Mouse (Mus musculus): ENCODE data around the gene Abi3. TPM values are rescaled to one million over a fixed set of nuclear protein-coding genes. Genes with fewer than 3 reads are reported as not detected.
"Not testable (repeated sequence)": the region's sequence is repeated elsewhere in the genome, so short reads cannot be mapped to it uniquely, and the experiment has no call there.

Gene Abi3
- polyA plus RNA-seq (2011; ENCODE audit: insufficient read depth, insufficient read length, low read depth, missing spikeins): 1.1 and 1.3 TPM in 2 replicates

DNA sequence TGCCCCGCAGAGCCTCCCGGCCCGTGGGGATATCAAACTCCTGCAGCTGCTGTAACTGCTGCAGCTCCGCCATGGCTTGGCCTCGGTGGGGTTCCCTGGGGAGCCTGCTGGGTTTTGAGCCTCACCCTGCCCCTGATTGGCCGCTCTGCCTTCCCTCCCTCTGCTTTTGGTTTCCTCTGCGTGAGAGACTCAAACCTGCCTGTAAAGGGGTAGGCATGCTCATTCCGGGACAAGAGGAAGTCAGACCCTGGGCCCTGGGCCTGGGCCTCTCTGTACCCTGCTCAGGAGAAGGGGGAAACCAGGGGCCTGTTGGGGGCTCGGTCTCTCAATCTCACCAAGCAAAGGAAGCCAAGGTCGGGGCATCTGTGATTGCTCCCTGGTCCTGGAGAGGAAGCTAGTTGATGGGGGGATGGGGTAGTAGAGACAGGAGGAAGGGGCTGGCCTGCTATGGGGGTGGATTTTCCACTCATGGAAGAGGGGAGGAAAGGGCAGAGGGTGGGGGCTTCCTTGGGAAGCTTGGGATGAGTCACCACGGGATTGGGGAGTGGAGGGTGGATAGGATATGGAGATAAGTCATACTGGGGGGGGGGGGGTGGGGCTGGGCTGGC, at the start of gene Abi3:
Gene Abi3 (minus strand): TSS at position 403 of the 608 bp plus-strand sequence.
- peaks cover 11% of the 10 kb centered on the region for H3K4me1 ChIP-seq (ENCODE audit: control insufficient read depth, insufficient read depth, low read length)
- peak within 1 kb of the TSS; percentile 39; the same call in 1 of the 2 replicates for H3K9ac ChIP-seq (ENCODE audit: low read depth, poor library complexity, severe bottlenecking)
- H3K27ac ChIP-seq (ENCODE audit: insufficient read depth, low read length): peak within 1 kb of the TSS; percentile 10; the same call in 1 of the 2 replicates

DNA sequence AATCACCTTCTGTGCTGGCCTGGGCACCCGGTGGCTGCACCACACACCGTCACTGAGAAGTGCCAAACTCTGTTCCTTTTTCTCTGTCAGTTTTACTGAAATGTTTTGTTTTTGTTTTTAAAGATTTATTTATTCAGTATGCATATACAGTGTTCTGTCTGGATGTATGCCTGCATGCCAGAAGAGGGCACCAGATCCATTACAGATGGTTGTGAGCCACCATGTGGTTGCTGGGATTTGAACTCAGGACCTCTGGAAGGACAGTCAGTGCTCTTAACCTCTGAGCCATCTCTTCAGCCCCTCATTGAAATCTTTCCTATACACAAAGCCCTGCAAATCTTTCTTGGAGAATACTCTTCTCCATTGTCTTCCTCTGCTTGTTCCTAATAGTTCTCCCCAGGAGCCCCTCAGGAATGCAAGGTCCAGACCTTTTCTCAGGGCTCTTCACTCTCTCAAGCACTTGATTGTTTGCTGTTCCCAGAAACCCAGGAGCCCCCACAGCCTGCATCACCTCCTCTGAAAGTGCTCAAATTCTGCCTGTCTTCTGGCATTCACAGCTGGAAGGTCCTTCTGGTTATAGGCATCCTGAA, 48.3 kb upstream of the Abi3 start:
- peaks cover 4% of the 10 kb centered on the region for H3K9me3 ChIP-seq (replicated peaks; ENCODE audit: control insufficient read depth, insufficient read depth, low read length, poor library complexity, severe bottlenecking)
- H3K27ac ChIP-seq (ENCODE audit: insufficient read depth, low read length): no peak overlapping the region
- no peaks in the 10 kb centered on the region for H3K27me3 ChIP-seq (ENCODE audit: control insufficient read depth, insufficient read depth, low read length, poor library complexity, severe bottlenecking)
- H3K4me1 ChIP-seq (ENCODE audit: control insufficient read depth, insufficient read depth, low read length): no peaks in the 10 kb centered on the region
- TF ChIP-seq CTCF (IDR thresholded peaks at IDR 0.05; ENCODE audit: low read depth, low read length): no peak
- TF ChIP-seq EP300 (IDR thresholded peaks at IDR 0.05; ENCODE audit: insufficient read depth, low read depth, low read length): no peak
- TF ChIP-seq POLR2A (IDR thresholded peaks at IDR 0.05; ENCODE audit: insufficient read depth, low read length): no peak
- H3K36me3 ChIP-seq (ENCODE audit: control insufficient read depth, insufficient read depth, low read length, poor library complexity, severe bottlenecking): no peaks in the 10 kb centered on the region
- no peak overlapping the region for H3K9ac ChIP-seq (ENCODE audit: low read depth, poor library complexity, severe bottlenecking)
- no peak overlapping the region for H3K4me3 ChIP-seq (ENCODE audit: low read depth, low read length)

More for the DNA sequence above, at the start of gene Abi3:
- Histone ChIP-seq H3K27me3 (ENCODE audit: control insufficient read depth, insufficient read depth, low read length, poor library complexity, severe bottlenecking) (no peaks in the 10 kb centered on the region), H3K4me3 (ENCODE audit: low read depth, low read length) (peak within 1 kb of the TSS; percentile 22), H3K36me3 (ENCODE audit: control insufficient read depth, insufficient read depth, low read length, poor library complexity, severe bottlenecking) (no peaks in the 10 kb centered on the region), H3K9me3 (replicated peaks; ENCODE audit: control insufficient read depth, insufficient read depth, low read length, poor library complexity, severe bottlenecking) (no peaks in the 10 kb centered on the region)
- no peak for TF ChIP-seq CTCF (IDR thresholded peaks at IDR 0.05; ENCODE audit: low read depth, low read length)

DNA sequence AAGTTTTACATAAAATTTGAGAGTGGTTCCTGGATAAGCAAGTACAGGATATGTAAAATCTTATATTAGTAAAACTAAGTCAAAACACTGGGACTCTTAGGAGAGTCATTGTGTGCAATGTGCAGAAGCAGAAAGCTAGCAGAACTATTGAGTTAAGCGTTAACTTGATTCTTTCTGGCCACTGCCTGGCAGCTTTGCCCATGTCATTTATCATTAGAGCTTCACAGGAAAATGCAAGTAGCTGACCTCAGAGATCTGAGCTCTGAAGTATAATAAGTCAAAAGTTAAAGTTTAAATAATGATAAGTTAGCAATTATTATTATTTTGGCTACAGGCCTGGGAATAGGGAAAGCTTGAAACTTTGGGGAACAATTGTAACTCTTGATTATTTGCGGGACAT, 37.6 kb upstream of the Abi3 start:
- H3K9me3 ChIP-seq (replicated peaks; ENCODE audit: control insufficient read depth, insufficient read depth, low read length, poor library complexity, severe bottlenecking); H3K4me3 ChIP-seq (ENCODE audit: low read depth, low read length); H3K36me3 ChIP-seq (ENCODE audit: control insufficient read depth, insufficient read depth, low read length, poor library complexity, severe bottlenecking); H3K27me3 ChIP-seq (ENCODE audit: control insufficient read depth, insufficient read depth, low read length, poor library complexity, severe bottlenecking); H3K9ac ChIP-seq (ENCODE audit: low read depth, poor library complexity, severe bottlenecking); H3K27ac ChIP-seq (ENCODE audit: insufficient read depth, low read length); H3K4me1 ChIP-seq (ENCODE audit: control insufficient read depth, insufficient read depth, low read length): not testable (repeated sequence)

DNA sequence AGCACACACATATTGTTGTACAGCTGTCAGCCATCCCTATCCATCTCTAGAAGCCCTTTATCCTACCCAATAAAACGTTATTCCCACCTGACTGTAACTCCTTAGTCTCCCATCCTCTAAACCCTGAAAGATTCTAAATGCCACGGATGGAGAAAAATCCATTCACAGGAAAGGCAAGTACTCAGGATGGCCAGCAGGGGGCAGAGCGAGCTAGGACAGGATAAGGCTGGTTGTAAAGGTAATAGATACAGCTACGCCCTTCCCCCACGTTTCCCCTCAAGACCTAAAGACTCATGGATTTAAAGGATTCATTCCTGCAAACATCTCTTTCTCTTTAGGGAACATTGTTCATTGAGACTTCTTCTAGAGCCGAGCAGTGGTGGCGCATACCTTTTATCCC, 34.0 kb upstream of the Abi3 start:
- H3K36me3 ChIP-seq (ENCODE audit: control insufficient read depth, insufficient read depth, low read length, poor library complexity, severe bottlenecking): no peaks in the 10 kb centered on the region
- H3K4me1 ChIP-seq (ENCODE audit: control insufficient read depth, insufficient read depth, low read length): no peaks in the 10 kb centered on the region
- peak overlapping the region; percentile 78 for H3K4me3 ChIP-seq (ENCODE audit: low read depth, low read length)
- no peak overlapping the region for H3K27ac ChIP-seq (ENCODE audit: insufficient read depth, low read length)
- 0 out of 2 replicates have a peak overlapping the region, but pooled peaks have one; percentile 9 for H3K9ac ChIP-seq (ENCODE audit: low read depth, poor library complexity, severe bottlenecking)
- H3K9me3 ChIP-seq (replicated peaks; ENCODE audit: control insufficient read depth, insufficient read depth, low read length, poor library complexity, severe bottlenecking): no peaks in the 10 kb centered on the region
- TF ChIP-seq EP300 (IDR thresholded peaks at IDR 0.05; ENCODE audit: insufficient read depth, low read depth, low read length) (no peak), POLR2A (IDR thresholded peaks at IDR 0.05; ENCODE audit: insufficient read depth, low read length) (no peak), CTCF (IDR thresholded peaks at IDR 0.05; ENCODE audit: low read depth, low read length) (peak; percentile 88)
- H3K27me3 ChIP-seq (ENCODE audit: control insufficient read depth, insufficient read depth, low read length, poor library complexity, severe bottlenecking): no peaks in the 10 kb centered on the region

DNA sequence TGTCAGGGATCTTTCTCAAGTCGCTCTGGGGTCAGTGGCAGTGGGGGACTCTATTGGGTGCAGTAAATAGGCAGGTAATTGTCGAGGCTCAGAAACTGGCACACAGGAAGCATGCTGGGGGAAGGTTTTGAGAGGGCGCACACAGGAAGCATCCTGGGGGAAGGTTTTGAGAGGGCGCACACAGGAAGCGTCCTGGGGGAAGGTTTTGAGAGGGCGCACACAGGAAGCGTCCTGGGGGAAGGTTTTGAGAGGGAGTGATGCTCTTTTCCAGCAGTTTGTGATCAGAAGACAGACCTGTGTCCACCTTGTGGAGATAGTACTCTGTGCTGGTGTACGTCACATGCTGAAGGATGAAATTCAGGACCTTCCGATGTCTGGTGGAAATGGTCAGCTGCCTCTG, 33.5 kb upstream of the Abi3 start:
- peak overlapping the region; percentile 78 for H3K4me3 ChIP-seq (ENCODE audit: low read depth, low read length)
- H3K27me3 ChIP-seq (ENCODE audit: control insufficient read depth, insufficient read depth, low read length, poor library complexity, severe bottlenecking): no peaks in the 10 kb centered on the region
- H3K9ac ChIP-seq (ENCODE audit: low read depth, poor library complexity, severe bottlenecking): 0 out of 2 replicates have a peak overlapping the region, but pooled peaks have one; percentile 9

DNA sequence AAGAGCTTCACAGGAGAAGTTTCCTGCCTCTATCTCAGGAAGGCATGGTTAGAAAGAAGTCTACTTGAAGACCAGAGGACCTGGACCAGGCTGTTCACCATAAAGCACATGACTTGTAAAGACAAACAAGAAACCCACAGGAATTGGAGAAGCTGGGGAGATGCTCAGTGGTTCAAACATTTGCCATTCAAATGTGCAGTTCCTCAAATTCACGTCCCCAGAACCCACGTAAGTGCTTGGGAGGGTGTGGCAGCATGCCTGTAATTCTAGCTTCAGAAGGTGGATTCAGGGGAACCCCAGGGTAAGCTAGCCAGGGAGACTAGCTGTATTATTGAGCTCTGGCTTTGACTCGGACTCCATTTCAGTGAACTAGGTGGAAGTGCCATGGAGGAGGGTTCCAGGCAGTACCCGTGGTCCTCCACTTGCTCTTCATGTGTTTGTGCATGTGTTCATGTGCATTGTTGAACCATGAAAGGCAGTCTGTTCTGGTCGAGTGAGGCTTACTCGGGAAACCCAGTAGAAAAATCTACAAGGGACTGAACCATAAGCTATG, 27.7 kb upstream of the Abi3 start:
- Histone ChIP-seq H3K4me3 (ENCODE audit: low read depth, low read length) (no peak overlapping the region), H3K9me3 (replicated peaks; ENCODE audit: control insufficient read depth, insufficient read depth, low read length, poor library complexity, severe bottlenecking) (no peaks in the 10 kb centered on the region), H3K27me3 (ENCODE audit: control insufficient read depth, insufficient read depth, low read length, poor library complexity, severe bottlenecking) (no peaks in the 10 kb centered on the region), H3K36me3 (ENCODE audit: control insufficient read depth, insufficient read depth, low read length, poor library complexity, severe bottlenecking) (no peaks in the 10 kb centered on the region), H3K27ac (ENCODE audit: insufficient read depth, low read length) (no peak overlapping the region), H3K9ac (ENCODE audit: low read depth, poor library complexity, severe bottlenecking) (no peak overlapping the region), H3K4me1 (ENCODE audit: control insufficient read depth, insufficient read depth, low read length) (peaks cover 1% of the 10 kb centered on the region)
- no peak for TF ChIP-seq CTCF (IDR thresholded peaks at IDR 0.05; ENCODE audit: low read depth, low read length)
- no peak for TF ChIP-seq POLR2A (IDR thresholded peaks at IDR 0.05; ENCODE audit: insufficient read depth, low read length)
- no peak for TF ChIP-seq EP300 (IDR thresholded peaks at IDR 0.05; ENCODE audit: insufficient read depth, low read depth, low read length)

More for the DNA sequence above, 33.5 kb upstream of the Abi3 start:
- H3K36me3 ChIP-seq (ENCODE audit: control insufficient read depth, insufficient read depth, low read length, poor library complexity, severe bottlenecking): no peaks in the 10 kb centered on the region
- H3K9me3 ChIP-seq (replicated peaks; ENCODE audit: control insufficient read depth, insufficient read depth, low read length, poor library complexity, severe bottlenecking): no peaks in the 10 kb centered on the region
- TF ChIP-seq EP300 (IDR thresholded peaks at IDR 0.05; ENCODE audit: insufficient read depth, low read depth, low read length) (no peak), POLR2A (IDR thresholded peaks at IDR 0.05; ENCODE audit: insufficient read depth, low read length) (no peak), CTCF (IDR thresholded peaks at IDR 0.05; ENCODE audit: low read depth, low read length) (no peak)
- no peak overlapping the region for H3K27ac ChIP-seq (ENCODE audit: insufficient read depth, low read length)
- no peaks in the 10 kb centered on the region for H3K4me1 ChIP-seq (ENCODE audit: control insufficient read depth, insufficient read depth, low read length)

Measured in ES-Bruce4 (cell line).